Mouse (Mus musculus): ENCODE measurements around the gene Gm960. TPM values are rescaled to one million over a fixed set of nuclear protein-coding genes. Genes with fewer than 3 reads are reported as not detected.
A peak's percentile ranks its signal among the peaks of the same experiment; 100 is the strongest.

Gene Gm960
- polyA plus RNA-seq, 1 experiment from 2014 or later = 5.2 TPM

DNA sequence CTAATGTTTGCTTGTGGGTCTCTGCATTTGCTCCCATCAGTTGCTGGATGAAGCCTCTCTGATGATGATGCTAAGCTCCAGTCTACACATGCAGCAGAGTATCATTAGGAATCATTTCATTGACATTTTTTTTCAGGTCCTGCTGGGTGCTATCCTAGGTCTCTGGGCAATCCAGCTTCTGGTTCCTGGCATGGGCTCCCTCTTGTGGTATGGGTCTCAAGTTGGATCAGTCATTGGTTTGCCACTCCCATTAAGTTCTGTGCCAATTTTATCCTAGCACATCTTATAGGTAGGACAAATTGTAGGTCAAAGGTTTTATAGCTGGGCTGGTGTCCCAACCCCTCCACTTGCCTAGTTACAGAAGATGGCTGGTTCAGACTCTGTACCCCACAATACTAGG, 31.7 kb downstream of the Gm960 start:
- Histone ChIP-seq H3K4me1 (no peaks in the 10 kb centered on the region), H3K4me2 (no peak overlapping the region), H3K27me3 (no peaks in the 10 kb centered on the region), H3K4me3 (no peak overlapping the region), H3K36me3 (no peaks in the 10 kb centered on the region), H3K9ac (no peak overlapping the region), H3K9me3 (no peaks in the 10 kb centered on the region), H3K27ac (no peak overlapping the region)
- no peak for ATAC-seq (ENCODE audit: insufficient number of reproducible peaks, insufficient read depth, low FRiP score, low TSS enrichment, low read depth)

DNA sequence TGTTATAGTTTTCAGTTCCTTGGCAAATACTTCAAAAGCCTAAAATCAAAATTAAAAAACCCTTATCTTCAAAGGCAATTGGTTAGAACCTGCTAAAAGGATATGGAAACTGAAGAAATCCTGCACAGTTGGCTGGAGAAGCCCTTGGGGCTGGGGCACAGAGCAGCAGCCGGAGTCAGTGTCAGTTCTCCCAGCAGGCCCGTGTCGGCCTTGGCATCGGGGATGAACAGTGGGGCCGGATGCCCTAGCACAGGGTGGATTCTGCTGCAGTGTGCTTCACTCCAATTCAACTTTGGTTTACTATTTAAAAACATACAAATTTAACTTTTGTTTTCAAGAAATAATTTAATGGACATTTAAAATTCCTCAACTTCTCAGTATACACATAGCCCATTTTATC, 40.3 kb downstream of the Gm960 start:
- 85% methylated on average over 5 of the region's 5 CpGs for WGBS

DNA sequence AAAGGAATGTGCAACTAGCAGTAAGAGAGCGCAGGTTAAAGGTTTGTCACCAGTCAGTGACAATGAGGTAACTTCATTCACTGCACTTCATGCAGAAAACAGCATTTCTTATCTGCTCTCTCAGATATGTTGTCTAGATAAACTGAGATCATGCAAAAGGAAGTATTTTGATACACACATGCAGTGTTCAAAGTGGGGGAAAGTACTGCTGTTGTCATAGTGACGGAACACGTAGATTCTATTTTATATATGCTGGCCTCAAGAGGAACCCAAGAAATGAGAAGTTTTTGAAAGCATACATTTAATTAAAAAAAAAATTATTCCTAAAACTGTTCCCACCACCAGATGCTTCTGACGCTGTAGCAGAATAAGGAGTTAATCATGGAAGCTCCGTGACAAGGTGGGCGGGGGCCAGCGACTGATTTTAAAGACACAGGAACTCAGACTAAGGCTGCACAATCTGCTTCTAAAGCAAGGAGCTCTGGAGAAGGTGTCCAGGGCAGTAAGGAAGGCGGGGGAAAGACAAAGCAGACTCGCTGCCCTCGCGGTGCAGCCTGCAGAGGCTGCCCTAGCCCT, 51.5 kb downstream of the Gm960 start:
- no peaks in the 10 kb centered on the region for H3K9me3 ChIP-seq
- no peaks in the 10 kb centered on the region for H3K27me3 ChIP-seq
- no peak overlapping the region for H3K4me3 ChIP-seq
- ATAC-seq (ENCODE audit: insufficient number of reproducible peaks, insufficient read depth, low FRiP score, low TSS enrichment, low read depth) = no peak
- H3K36me3 ChIP-seq = no peaks in the 10 kb centered on the region
- H3K4me2 ChIP-seq = no peak overlapping the region
- WGBS = 64% methylated on average over 11 of the region's 11 CpGs
- H3K9ac ChIP-seq = 0 out of 2 replicates have a peak overlapping the region, but pooled peaks have one; percentile 36
- no peaks in the 10 kb centered on the region for H3K4me1 ChIP-seq
- no peak overlapping the region for H3K27ac ChIP-seq

More for the DNA sequence above, 40.3 kb downstream of the Gm960 start:
- no peak overlapping the region for H3K9ac ChIP-seq
- no peak for ATAC-seq (ENCODE audit: insufficient number of reproducible peaks, insufficient read depth, low FRiP score, low TSS enrichment, low read depth)
- H3K27ac ChIP-seq = no peak overlapping the region
- no peaks in the 10 kb centered on the region for H3K36me3 ChIP-seq
- H3K4me3 ChIP-seq = no peak overlapping the region
- H3K4me1 ChIP-seq = no peaks in the 10 kb centered on the region
- H3K27me3 ChIP-seq = peaks cover 3% of the 10 kb centered on the region; the same call in 1 of the 2 replicates
- H3K9me3 ChIP-seq = no peaks in the 10 kb centered on the region
- no peak overlapping the region for H3K4me2 ChIP-seq

DNA sequence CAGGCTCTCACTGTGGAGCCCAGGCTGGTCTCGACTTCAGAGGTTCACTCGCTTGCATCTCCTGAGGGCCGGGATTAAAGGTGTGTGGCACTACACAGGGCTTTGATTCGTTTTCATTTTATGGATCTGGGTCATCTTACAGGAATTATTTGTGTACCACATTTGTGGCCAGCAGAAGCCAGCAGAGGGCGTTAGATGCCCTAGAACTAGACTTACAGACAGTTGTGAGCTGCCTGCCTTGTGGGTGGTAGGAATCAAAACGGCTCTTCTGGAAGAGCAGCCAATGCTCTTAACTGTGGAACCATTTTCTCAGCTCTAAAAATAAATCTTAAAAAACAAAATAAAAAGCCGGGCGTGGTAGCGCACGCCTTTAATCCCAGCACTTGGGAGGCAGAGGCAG, 54.2 kb downstream of the Gm960 start:
- ATAC-seq (ENCODE audit: insufficient number of reproducible peaks, insufficient read depth, low FRiP score, low TSS enrichment, low read depth) = no peak
- H3K4me3 ChIP-seq = no peak overlapping the region
- WGBS = 35% methylated on average over 10 of the region's 10 CpGs

GRCm38 (mm10) chr19:4635986-4636385, 62.5 kb downstream of the Gm960 start:
- Histone ChIP-seq H3K27ac (no peak overlapping the region), H3K9ac (no peak overlapping the region), H3K4me1 (no peaks in the 10 kb centered on the region), H3K9me3 (no peaks in the 10 kb centered on the region), H3K36me3 (no peaks in the 10 kb centered on the region), H3K27me3 (no peaks in the 10 kb centered on the region), H3K4me2 (no peak overlapping the region), H3K4me3 (no peak overlapping the region)
- WGBS = 65% methylated on average over 4 of the region's 4 CpGs
- ATAC-seq (ENCODE audit: insufficient number of reproducible peaks, insufficient read depth, low FRiP score, low TSS enrichment, low read depth) = no peak

More for the DNA sequence above, 54.2 kb downstream of the Gm960 start:
- Histone ChIP-seq H3K9me3 (no peaks in the 10 kb centered on the region), H3K27me3 (no peaks in the 10 kb centered on the region), H3K9ac (no peak overlapping the region), H3K36me3 (no peaks in the 10 kb centered on the region), H3K27ac (no peak overlapping the region), H3K4me1 (no peaks in the 10 kb centered on the region), H3K4me2 (no peak overlapping the region)

DNA sequence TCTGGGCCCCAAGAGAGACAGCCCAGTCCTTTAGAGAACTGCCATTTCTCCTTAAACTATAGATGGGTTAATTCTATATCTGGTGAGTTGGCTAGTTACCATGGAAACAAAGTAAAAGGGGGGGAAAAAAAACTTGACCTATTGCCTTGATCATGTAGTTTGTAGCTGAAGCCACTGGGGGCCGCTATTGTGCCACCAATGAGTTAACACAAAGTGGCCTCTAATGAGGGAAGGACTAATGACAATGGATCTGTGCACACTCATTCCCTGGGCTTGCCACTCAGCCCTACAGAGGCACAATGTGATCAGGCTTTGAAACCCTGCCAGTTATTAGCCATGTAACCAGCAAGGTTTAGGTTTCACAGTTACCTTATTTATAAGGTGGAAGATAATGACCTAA, 69.6 kb downstream of the Gm960 start:
- H3K4me3 ChIP-seq = no peak overlapping the region
- no peaks in the 10 kb centered on the region for H3K9me3 ChIP-seq
- peaks cover 2% of the 10 kb centered on the region for H3K36me3 ChIP-seq
- 0% methylated on average over 1 of the region's 1 CpGs for WGBS
- H3K4me1 ChIP-seq = peaks cover 31% of the 10 kb centered on the region
- no peak overlapping the region for H3K27ac ChIP-seq
- ATAC-seq (ENCODE audit: insufficient number of reproducible peaks, insufficient read depth, low FRiP score, low TSS enrichment, low read depth) = no peak
- H3K4me2 ChIP-seq = no peak overlapping the region
- H3K9ac ChIP-seq = no peak overlapping the region
- no peaks in the 10 kb centered on the region for H3K27me3 ChIP-seq

GRCm38 (mm10) chr19:4625829-4626535, 72.5 kb downstream of the Gm960 start:
- no peaks in the 10 kb centered on the region for H3K27me3 ChIP-seq
- peak overlapping the region; percentile 76 for H3K4me2 ChIP-seq
- peak overlapping the region; percentile 94 for H3K27ac ChIP-seq
- H3K36me3 ChIP-seq = peaks cover 30% of the 10 kb centered on the region
- H3K4me3 ChIP-seq = peak overlapping the region; percentile 96
- H3K9ac ChIP-seq = peak overlapping the region; percentile 97
- no peaks in the 10 kb centered on the region for H3K9me3 ChIP-seq
- under 1% methylated on average over 35 of the region's 35 CpGs for WGBS
- H3K4me1 ChIP-seq = peaks cover 31% of the 10 kb centered on the region
- ATAC-seq (ENCODE audit: insufficient number of reproducible peaks, insufficient read depth, low FRiP score, low TSS enrichment, low read depth) = peak; percentile 53; the same call in 1 of the 2 replicates

- peak within 1 kb of the TSS; percentile 76 for H3K4me2 ChIP-seq
- H3K9me3 ChIP-seq = no peaks in the 10 kb centered on the region
- no peaks in the 10 kb centered on the region for H3K27me3 ChIP-seq
- peak within 1 kb of the TSS; percentile 94 for H3K27ac ChIP-seq
- peak within 1 kb of the TSS; percentile 97 for H3K9ac ChIP-seq
- peak; percentile 86 for ATAC-seq (ENCODE audit: insufficient number of reproducible peaks, insufficient read depth, low FRiP score, low TSS enrichment, low read depth)
- peak within 1 kb of the TSS; percentile 96 for H3K4me3 ChIP-seq
- peaks cover 31% of the 10 kb centered on the region for H3K4me1 ChIP-seq
- H3K36me3 ChIP-seq = peaks cover 37% of the 10 kb centered on the region
- under 1% methylated on average over 64 of the region's 64 CpGs for WGBS
Observed at GRCm38 (mm10) chr19:4625179-4625828, 73.2 kb downstream of the Gm960 start, which contains the start of gene Rce1. Rce1 (minus strand) TSS chr19:4625641.

DNA sequence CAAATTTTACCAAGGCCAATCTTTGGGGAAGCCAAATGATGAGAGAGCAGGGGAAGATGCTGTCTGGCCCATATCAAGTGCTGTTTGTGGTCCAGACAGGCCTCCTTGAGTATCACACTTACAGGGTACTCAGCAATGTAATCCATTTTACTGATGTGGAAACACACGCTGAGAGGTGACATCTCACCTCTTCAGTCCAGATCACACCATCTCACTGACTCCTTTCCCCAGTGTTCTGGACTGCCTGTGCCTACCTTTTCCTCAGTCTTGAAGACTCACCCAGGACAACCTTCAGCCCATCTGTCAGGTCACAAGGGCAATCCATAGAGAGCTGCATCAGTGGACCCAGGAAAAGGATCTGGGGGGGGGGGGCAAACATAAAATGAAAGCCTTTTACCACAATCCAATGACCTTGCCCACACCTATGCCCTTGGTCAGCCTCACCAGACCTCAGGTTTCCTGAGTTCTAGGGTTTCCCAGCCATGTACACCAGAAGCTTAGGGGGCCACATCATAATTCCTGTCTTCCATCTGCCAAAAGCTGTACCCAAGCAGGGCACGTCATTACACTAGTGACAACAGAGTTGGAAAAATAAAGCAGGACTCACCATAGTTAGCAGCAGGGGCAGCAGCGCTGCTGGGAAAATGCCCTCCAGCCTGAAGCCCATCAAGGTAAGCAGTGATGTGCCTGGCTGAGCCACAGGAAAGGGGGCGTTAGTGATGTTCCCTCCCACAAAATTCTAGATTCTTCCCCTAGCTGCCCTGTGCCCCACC, 73.9 kb downstream of the Gm960 start:
- H3K27me3 ChIP-seq = no peaks in the 10 kb centered on the region
- WGBS = 30% methylated on average over 4 of the region's 4 CpGs
- H3K4me2 ChIP-seq = peak overlapping the region; percentile 76
- peak overlapping the region; percentile 96 for H3K4me3 ChIP-seq
- peaks cover 31% of the 10 kb centered on the region for H3K4me1 ChIP-seq
- H3K27ac ChIP-seq = peak overlapping the region; percentile 94
- ATAC-seq (ENCODE audit: insufficient number of reproducible peaks, insufficient read depth, low FRiP score, low TSS enrichment, low read depth) = no peak
- no peaks in the 10 kb centered on the region for H3K9me3 ChIP-seq
- H3K9ac ChIP-seq = peak overlapping the region; percentile 97
- peaks cover 44% of the 10 kb centered on the region for H3K36me3 ChIP-seq

DNA sequence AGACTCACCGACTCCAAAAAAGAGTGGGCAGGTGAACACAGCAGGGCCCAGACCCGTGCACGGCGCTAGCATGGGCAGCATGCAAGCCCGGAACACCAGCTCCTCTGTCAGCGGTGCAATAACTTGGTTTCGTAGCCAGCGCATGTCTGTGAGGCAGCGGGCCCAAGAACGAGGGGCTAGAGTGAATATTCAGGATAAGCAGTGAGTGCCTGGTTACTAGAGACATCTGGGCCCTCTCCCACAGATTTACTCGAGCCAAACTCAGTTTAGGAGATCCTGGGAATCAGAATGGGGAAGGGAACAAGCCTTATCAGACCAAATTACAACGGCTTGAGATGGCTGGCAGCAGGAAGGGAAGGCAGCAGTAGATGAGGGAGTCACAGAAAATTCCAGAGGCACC, 74.5 kb downstream of the Gm960 start:
- ATAC-seq (ENCODE audit: insufficient number of reproducible peaks, insufficient read depth, low FRiP score, low TSS enrichment, low read depth) = no peak
- Histone ChIP-seq H3K4me3 (peak overlapping the region; percentile 96; the same call in 1 of the 2 replicates), H3K27me3 (no peaks in the 10 kb centered on the region), H3K36me3 (peaks cover 47% of the 10 kb centered on the region), H3K9me3 (no peaks in the 10 kb centered on the region), H3K4me2 (no peak overlapping the region), H3K4me1 (peaks cover 31% of the 10 kb centered on the region), H3K27ac (no peak overlapping the region), H3K9ac (no peak overlapping the region; the same call in 1 of the 2 replicates)
- 90% methylated on average over 12 of the region's 12 CpGs for WGBS

DNA sequence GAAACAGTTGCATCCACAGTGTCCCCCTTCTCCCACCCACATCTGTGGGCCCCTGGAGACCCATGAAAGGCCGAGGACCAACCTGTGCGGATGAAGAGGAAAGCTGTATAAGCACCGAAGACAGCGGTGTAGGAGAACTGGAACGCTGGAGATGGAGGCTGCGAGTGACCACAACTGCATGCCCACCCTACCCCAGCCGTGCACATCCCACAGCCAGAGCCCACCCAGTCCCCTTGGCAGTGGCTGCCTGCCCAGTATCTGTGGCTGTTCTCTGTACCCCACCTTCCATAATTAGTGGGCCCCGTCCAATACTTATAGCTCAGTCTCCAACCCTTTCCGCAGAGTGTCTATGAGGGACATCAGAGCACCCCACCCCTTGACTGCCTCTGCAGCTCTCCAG, 75.0 kb downstream of the Gm960 start:
- Histone ChIP-seq H3K4me3 (no peak overlapping the region), H3K27me3 (no peaks in the 10 kb centered on the region), H3K9me3 (no peaks in the 10 kb centered on the region), H3K27ac (no peak overlapping the region), H3K4me2 (no peak overlapping the region), H3K9ac (no peak overlapping the region), H3K36me3 (peaks cover 47% of the 10 kb centered on the region), H3K4me1 (peaks cover 29% of the 10 kb centered on the region)
- no peak for ATAC-seq (ENCODE audit: insufficient number of reproducible peaks, insufficient read depth, low FRiP score, low TSS enrichment, low read depth)
- 91% methylated on average over 9 of the region's 9 CpGs for WGBS
